Mouse (Mus musculus) left cerebral cortex, postnatal 25 days (tissue): ENCODE measurements around the gene Speg. TPM values are rescaled to one million over a fixed set of nuclear protein-coding genes. Genes with fewer than 3 reads are reported as not detected.

ENCODE experiments used
- DNase-seq, 2 experiments: peaks; one replicate each; pipeline ENCODE4 v3.0.0; 2022; ENCODE audit warnings: low spot score in 2 of 2, mixed read lengths in 1 of 2
- intact Hi-C: fragments of 180-260 bp; cut with DNase I; formaldehyde crosslinking; loops from one replicate; pipeline ENCODE4 v1.15.1; 2025
- total RNA-seq, 2 experiments: library from RNA; stranded (reverse); gene quantifications; 2 replicates each; pipeline ENCODE4 v1.2.3; 2021

Gene Speg
- total RNA-seq, 2 experiments from 2014 or later = 192 to 208 TPM

DNA sequence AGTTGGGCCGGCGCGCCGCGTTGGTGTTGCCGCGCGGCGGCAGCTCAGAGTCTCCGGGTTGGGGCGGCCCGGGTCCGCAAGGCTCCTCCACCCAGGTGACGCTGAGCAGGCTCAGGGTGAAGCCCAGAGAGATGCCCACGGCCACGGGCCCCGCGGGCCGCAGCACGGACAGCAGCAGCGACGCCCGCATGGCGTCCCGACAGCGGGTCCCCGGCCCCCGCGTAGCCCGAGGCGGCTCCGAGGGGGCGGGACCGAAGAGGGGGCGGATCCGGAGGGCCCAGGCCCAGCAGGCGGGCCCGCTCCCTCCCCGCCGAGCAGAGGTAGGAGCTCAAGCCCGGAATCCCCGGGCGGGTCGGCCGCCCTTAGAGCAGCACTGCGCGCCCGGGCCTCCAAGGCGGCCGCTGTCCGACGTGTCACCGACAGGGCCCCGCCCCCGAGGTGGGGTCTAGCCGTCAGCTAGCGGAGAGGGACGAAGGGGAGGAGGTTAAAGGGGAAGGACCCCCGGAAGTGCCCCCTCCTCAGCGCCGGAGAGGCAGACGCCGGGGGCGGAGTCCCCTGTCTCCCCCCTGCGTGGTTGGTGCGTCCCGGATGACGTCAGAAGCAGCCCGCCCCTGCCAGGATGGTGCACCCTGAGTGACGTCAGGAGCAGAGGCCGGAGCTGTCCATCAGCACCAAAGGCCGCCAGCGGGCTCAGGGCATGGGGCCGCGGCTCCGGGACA, 104.0 kb downstream of the Speg start, which contains the start of the genes Chpf and Tmem198:
Chpf (minus strand) TSS at position 392 of the 719 bp plus-strand sequence.
Tmem198 (plus strand) TSS at position 617 of the 719 bp plus-strand sequence.
- intact Hi-C loops = no loop called here
- DNase-seq = peak; percentile 98 to 99

- intact Hi-C loops = no loop called here
These were observed 104.5 kb downstream of the Speg start for GRCm38 (mm10) chr1:75479635-75479989.

DNA sequence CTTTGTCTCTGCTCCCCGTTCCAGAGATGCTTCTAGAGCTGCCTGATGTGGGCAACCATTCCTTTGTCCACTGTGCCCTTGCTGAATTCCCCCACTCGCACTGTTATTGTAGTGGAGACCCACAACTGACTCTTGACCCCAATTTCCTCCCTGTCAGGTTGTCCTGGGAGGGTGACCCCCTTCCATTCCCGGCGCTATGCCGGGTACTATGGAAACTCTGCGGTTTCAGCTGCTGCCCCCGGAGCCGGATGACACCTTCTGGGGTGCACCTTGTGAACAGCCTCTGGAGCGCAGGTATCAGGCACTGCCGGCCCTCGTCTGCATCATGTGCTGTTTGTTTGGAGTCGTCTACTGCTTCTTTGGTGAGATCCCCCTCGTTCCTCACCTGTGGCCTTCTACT, 104.9 kb downstream of the Speg start:
- peak in 1 of 2 experiments; percentile 31 for DNase-seq
- intact Hi-C loops = loop anchor here (2.0 kb wide), 1 partner anchor 109 kb away; no protein-coding TSS in a partner anchor

More at GRCm38 (mm10) chr1:75479635-75479989, 104.5 kb downstream of the Speg start:
- DNase-seq = no peak

DNA sequence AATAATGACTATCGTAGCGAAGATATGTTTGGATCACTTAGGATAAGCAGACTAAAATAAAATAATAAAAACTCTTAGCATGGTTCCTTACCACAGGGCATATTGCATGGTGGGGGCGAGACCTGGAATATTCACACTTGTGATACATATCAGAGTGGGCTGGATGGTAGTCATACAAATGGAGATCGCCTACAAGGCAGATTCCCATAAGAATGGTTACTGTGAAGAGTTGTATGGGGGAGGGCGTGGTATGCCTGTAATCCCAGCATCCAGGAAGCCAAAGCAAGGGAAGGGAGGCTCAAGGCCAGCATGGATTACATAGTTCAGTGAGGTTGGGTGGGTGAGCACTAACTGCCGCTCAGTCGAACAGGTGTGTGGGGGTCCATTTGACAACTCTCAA, 105.6 kb downstream of the Speg start:
- intact Hi-C loops = loop anchor here (2.0 kb wide), 1 partner anchor 108 kb away; no protein-coding TSS in a partner anchor
- peak in 1 of 2 experiments; percentile 82 for DNase-seq

Other genes starting within 250 kb of the Speg start
- 1 to 10 TPM; 1.3 to 1.9 TPM for gene Slc23a3, start 241.4 kb upstream of the Speg start, total RNA-seq
- gene Cnppd1, start 232.6 kb upstream of the Speg start, total RNA-seq = 10 to 100 TPM; 32.6 to 34.0 TPM
- gene Retreg2, start 232.5 kb upstream of the Speg start, total RNA-seq = 100 to 1,000 TPM; 190 to 200 TPM
- gene Zfand2b, start 206.7 kb upstream of the Speg start, total RNA-seq = 10 to 100 TPM; 23.6 to 24.1 TPM
- 10 to 100 TPM; 22.5 to 24.8 TPM for gene Abcb6, start 194.9 kb upstream of the Speg start, total RNA-seq
- gene Ankzf1, start 183.1 kb upstream of the Speg start, total RNA-seq = 10 to 100 TPM; 21.9 to 27.8 TPM
- 100 to 1,000 TPM; 134 to 137 TPM for gene Atg9a, start 183.1 kb upstream of the Speg start, total RNA-seq
- gene Glb1l, start 164.5 kb upstream of the Speg start, total RNA-seq = 10 to 100 TPM; 14.3 to 15.4 TPM
- 10 to 100 TPM; 92.2 to 94.4 TPM for gene Stk16, start 164.5 kb upstream of the Speg start, total RNA-seq
- 100 to 1,000 TPM; 682 to 699 TPM for gene Tuba4a, start 155.4 kb upstream of the Speg start, total RNA-seq
- not detected for gene A630095N17Rik, start 143.2 kb upstream of the Speg start, total RNA-seq
- 10 to 100 TPM; 86.2 to 91.0 TPM for gene Dnajb2, start 138.9 kb upstream of the Speg start, total RNA-seq
- 100 to 1,000 TPM; 491 to 494 TPM for gene Ptprn, start 110.8 kb upstream of the Speg start, total RNA-seq
- gene Resp18, start 96.9 kb upstream of the Speg start, total RNA-seq = 100 to 1,000 TPM; 115 to 126 TPM
- 10 to 100 TPM; 48.9 to 52.5 TPM for gene Dnpep, start 57.3 kb upstream of the Speg start, total RNA-seq
- 1 to 10 TPM in 1 of 2 experiments, under 1 TPM in 1; 0.99 to 1.1 TPM for gene Des, start 15.0 kb upstream of the Speg start, total RNA-seq
- gene Gmppa, start 60.6 kb downstream of the Speg start, total RNA-seq = 10 to 100 TPM; 58.8 to 61.0 TPM
- 10 to 100 TPM; 10.4 to 20.6 TPM for gene Asic4, start 75.1 kb downstream of the Speg start, total RNA-seq
- gene Chpf, start 104.0 kb downstream of the Speg start, total RNA-seq = 10 to 100 TPM; 82.1 to 82.4 TPM
- gene Tmem198, start 104.2 kb downstream of the Speg start, total RNA-seq = 100 to 1,000 TPM in 1 of 2 experiments, 10 to 100 TPM in 1; 92.9 to 111 TPM
- gene Obsl1, start 131.2 kb downstream of the Speg start, total RNA-seq = 10 to 100 TPM; 28.6 to 29.0 TPM
- 10 to 100 TPM; 23.2 to 26.9 TPM for gene Inha, start 131.8 kb downstream of the Speg start, total RNA-seq
- 10 to 100 TPM; 35.3 to 36.7 TPM for gene Stk11ip, start 146.2 kb downstream of the Speg start, total RNA-seq
- 100 to 1,000 TPM; 171 to 180 TPM for gene Slc4a3, start 171.0 kb downstream of the Speg start, total RNA-seq